Mouse (Mus musculus) heart, adult 2 months (tissue): Measurements from ENCODE around the gene Ttc38. TPM values are rescaled to one million over a fixed set of nuclear protein-coding genes. Genes with fewer than 3 reads are reported as not detected.

Source experiments
- DNase-seq, 2 experiments: peaks; one replicate each; pipeline ENCODE4 v3.0.0; 2021
- H3K27ac ChIP-seq: fragments of 200-600 bp; 2 replicates; pipeline ENCODE4 v1.8.1; 2022
- H3K27me3 ChIP-seq: fragments of 200-500 bp; 2 replicates; pipeline ENCODE4 v1.6.1; 2012; ENCODE audit warnings: mild to moderate bottlenecking, low read length, inconsistent platforms, mixed read lengths; ENCODE audit not compliant: control insufficient read depth, insufficient read depth
- H3K36me3 ChIP-seq: fragments of 200-500 bp; 2 replicates; pipeline ENCODE4 v1.6.1; 2012; ENCODE audit warnings: low read length, inconsistent platforms; ENCODE audit not compliant: control insufficient read depth, insufficient read depth
- H3K4me1 ChIP-seq: fragments of 200-500 bp; 2 replicates; pipeline ENCODE4 v1.6.1; 2011; ENCODE audit warnings: low read length; ENCODE audit not compliant: control insufficient read depth, insufficient read depth
- H3K4me3 ChIP-seq: fragments of 200-600 bp; 2 replicates; pipeline ENCODE4 v1.8.1; 2022
- H3K79me2 ChIP-seq: fragments of 200-500 bp; replicated peaks from 2 replicates; pipeline ENCODE4 v1.6.1; 2012; ENCODE audit warnings: mild to moderate bottlenecking, inconsistent platforms, low read length, moderate library complexity, mixed read lengths; ENCODE audit not compliant: control insufficient read depth, insufficient read depth
- H3K9ac ChIP-seq: fragments of 200-500 bp; 2 replicates; pipeline ENCODE4 v1.6.1; 2012; ENCODE audit warnings: low read depth, mild to moderate bottlenecking, control low read depth, inconsistent platforms, low read length, mixed read lengths
- CTCF ChIP-seq: fragments of 200-600 bp; IDR thresholded peaks from 2 replicates; pipeline ENCODE4 v1.8.1; 2022; ENCODE audit warnings: antibody characterized with exemption, mild to moderate bottlenecking, moderate library complexity
- EP300 ChIP-seq: fragments of 200-500 bp; IDR thresholded peaks from 2 replicates; pipeline ENCODE4 v1.6.1; 2011; ENCODE audit warnings: low read depth, low read length, control low read depth; ENCODE audit not compliant: insufficient read depth
- POLR2A ChIP-seq: fragments of 200-500 bp; IDR thresholded peaks from 2 replicates; pipeline ENCODE4 v1.6.1; 2011; ENCODE audit warnings: mild to moderate bottlenecking, low read depth, low read length, control low read depth; ENCODE audit not compliant: insufficient read depth
- WGBS: fragments of 180-500 bp; shearing (Covaris S2); methylation state at CpG from one replicate; pipeline ENCODE4 v1.1.7; 2018; 5-methylcytosine and 5-hydroxymethylcytosine counted together
- intact Hi-C: fragments of 180-260 bp; cut with DNase I; formaldehyde crosslinking; loops from one replicate; pipeline ENCODE4 v1.15.1; 2025
- polyA plus RNA-seq: library from polyadenylated mRNA; depleted of rRNA; stranded (reverse); fragments of >200 nt; gene quantifications from 2 replicates; pipeline ENCODE4 v1.2.3, GENCODE M21; 2012
- total RNA-seq, 2 experiments: library from RNA; stranded (reverse); gene quantifications; 2 replicates each; pipeline ENCODE4 v1.2.3; 2021

Gene Ttc38
- total and polyA plus RNA-seq, 3 experiments: 6.8 to 21.1 (median 15.3) TPM

- H3K79me2 ChIP-seq: no peaks in the 10 kb centered on the region
- TF ChIP-seq EP300 (peak; percentile 91), POLR2A (no peak; the same call in 1 of the 2 replicates), CTCF (peak; percentile 52)
- intact Hi-C loops: loop anchor here (1.0 to 5.0 kb wide), 6 partner anchors 21 to 199 kb away; partner anchors contain the start of genes Gtse1, Trmu and Ttc38
- WGBS: 2% methylated on average over 36 of the region's 36 CpGs
- no peaks in the 10 kb centered on the region for H3K27me3 ChIP-seq
- no peaks in the 10 kb centered on the region for H3K36me3 ChIP-seq
- peaks cover 3% of the 10 kb centered on the region for H3K4me1 ChIP-seq
- H3K27ac ChIP-seq: peak overlapping the region; percentile 97
- peak overlapping the region; percentile 78 for H3K4me3 ChIP-seq
- peak overlapping the region; percentile 78 for H3K9ac ChIP-seq
- DNase-seq: peak; percentile 88 to 91
Measured at GRCm38 (mm10) chr15:85810806-85811521, 21.1 kb upstream of the Ttc38 start.

- Histone ChIP-seq H3K36me3 (no peaks in the 10 kb centered on the region), H3K27me3 (no peaks in the 10 kb centered on the region), H3K4me1 (peaks cover 3% of the 10 kb centered on the region), H3K9ac (peak within 1 kb of the TSS; percentile 78), H3K79me2 (no peaks in the 10 kb centered on the region), H3K4me3 (peak within 1 kb of the TSS; percentile 78), H3K27ac (peak within 1 kb of the TSS; percentile 97)
- intact Hi-C loops: loop anchor here (1.0 to 5.0 kb wide), 6 partner anchors 21 to 199 kb away; partner anchors contain the start of genes Gtse1, Trmu and Ttc38
- WGBS: 2% methylated on average over 36 of the region's 36 CpGs
- TF ChIP-seq EP300: peak; percentile 51; the same call in 1 of the 2 replicates
- peak; percentile 18 for TF ChIP-seq CTCF
- TF ChIP-seq POLR2A: peak; percentile 98
- DNase-seq: peak; percentile 99 to 100
Measured at GRCm38 (mm10) chr15:85811535-85812277, 20.4 kb upstream of the Ttc38 start, which contains the start of gene Cdpf1. Gene Cdpf1, minus strand, starts transcription at chr15:85811697.

- H3K27me3 ChIP-seq: no peaks in the 10 kb centered on the region
- H3K9ac ChIP-seq: no peak overlapping the region
- no peaks in the 10 kb centered on the region for H3K36me3 ChIP-seq
- H3K79me2 ChIP-seq: no peaks in the 10 kb centered on the region
- H3K27ac ChIP-seq: no peak overlapping the region
- intact Hi-C loops: loop anchor here (5.0 kb wide), 3 partner anchors 76 to 201 kb away; no protein-coding TSS in a partner anchor
- TF ChIP-seq POLR2A (no peak), CTCF (no peak), EP300 (no peak)
- DNase-seq: no peak
- H3K4me1 ChIP-seq: peaks cover 3% of the 10 kb centered on the region
- H3K4me3 ChIP-seq: no peak overlapping the region
- 59% methylated on average over 10 of the region's 10 CpGs for WGBS
Measured at GRCm38 (mm10) chr15:85813428-85813827, 18.7 kb upstream of the Ttc38 start.

GRCm38 (mm10) chr15:85821203-85822010 lies 10.7 kb upstream of the Ttc38 start, which contains the start of gene Pkdrej:
Gene Pkdrej, minus strand, starts transcription at chr15:85821734.
- Histone ChIP-seq H3K4me3 (peak within 1 kb of the TSS; percentile 46), H3K36me3 (no peaks in the 10 kb centered on the region), H3K4me1 (peaks cover 4% of the 10 kb centered on the region; the same call in 1 of the 2 replicates), H3K9ac (peak within 1 kb of the TSS; percentile 75), H3K27ac (peak within 1 kb of the TSS; percentile 71), H3K79me2 (no peaks in the 10 kb centered on the region), H3K27me3 (peaks cover 1% of the 10 kb centered on the region; the same call in 1 of the 2 replicates)
- TF ChIP-seq EP300 (no peak), POLR2A (no peak), CTCF (no peak)
- peak; percentile 68 to 76 for DNase-seq
- intact Hi-C loops: no loop called here
- 3% methylated on average over 65 of the region's 65 CpGs for WGBS

- WGBS: 26% methylated on average over 4 of the region's 4 CpGs
- Histone ChIP-seq H3K79me2 (no peaks in the 10 kb centered on the region), H3K4me1 (peaks cover 4% of the 10 kb centered on the region; the same call in 1 of the 2 replicates), H3K4me3 (peak overlapping the region; percentile 46), H3K36me3 (no peaks in the 10 kb centered on the region), H3K9ac (peak overlapping the region; percentile 75), H3K27me3 (peaks cover 1% of the 10 kb centered on the region; the same call in 1 of the 2 replicates), H3K27ac (peak overlapping the region; percentile 71)
- TF ChIP-seq EP300 (no peak), CTCF (peak; percentile 31)
- DNase-seq: no peak
- intact Hi-C loops: no loop called here
Measured at GRCm38 (mm10) chr15:85822011-85822359, 10.1 kb upstream of the Ttc38 start.
